Mouse (Mus musculus) G1E-ER4 (cell line): ENCODE results near the gene Klk8. TPM values are rescaled to one million over a fixed set of nuclear protein-coding genes. Genes with fewer than 3 reads are reported as not detected.

Source experiments
- GATA1 ChIP-seq: IDR thresholded peaks from one replicate; pipeline ENCODE4 v1.8.0; 2012; ENCODE audit warnings: low read length, inconsistent platforms
- polyA plus RNA-seq: library from polyadenylated mRNA; stranded (reverse); fragments of >175 nt; gene quantifications from 2 replicates; pipeline ENCODE4 v1.2.3, GENCODE M21; 2012

Klk8 gene
- polyA plus RNA-seq, 1 experiment: not detected

- no peak for TF ChIP-seq GATA1
These were observed 31.6 kb downstream of the Klk8 start for GRCm38 (mm10) chr7:43829006-43829405.

GRCm38 (mm10) chr7:43841701-43842100 lies 44.3 kb downstream of the Klk8 start, which contains the start of gene Klk5:
TSS of gene Klk5 (plus strand) at chr7:43841971.
- no peak for TF ChIP-seq GATA1

- TF ChIP-seq GATA1: no peak
These were observed 46.4 kb downstream of the Klk8 start for GRCm38 (mm10) chr7:43843801-43844200.

- TF ChIP-seq GATA1: no peak
These were observed 54.2 kb downstream of the Klk8 start for GRCm38 (mm10) chr7:43851616-43852015.

Other genes with a start within 250 kb of the Klk8 start
- gene Zfp658, start 235.3 kb upstream of the Klk8 start, polyA plus RNA-seq: 0.09 and 0.15 TPM in 2 replicates
- 0.09 and 0.12 TPM in 2 replicates for gene Zfp719, start 218.0 kb upstream of the Klk8 start, polyA plus RNA-seq
- not detected in 2 replicates for gene Zfp819, start 190.4 kb upstream of the Klk8 start, polyA plus RNA-seq
- not detected in 2 replicates for gene Ceacam18, start 162.9 kb upstream of the Klk8 start, polyA plus RNA-seq
- not detected in 2 replicates for gene Siglece, start 137.4 kb upstream of the Klk8 start, polyA plus RNA-seq
- gene Ctu1, start 125.6 kb upstream of the Klk8 start, polyA plus RNA-seq: 25.2 and 33.9 TPM in 2 replicates
- gene Klk14, start 107.2 kb upstream of the Klk8 start, polyA plus RNA-seq: not detected in 2 replicates
- gene Klk13, start 85.0 kb upstream of the Klk8 start, polyA plus RNA-seq: not detected in 2 replicates
- gene Klk12, start 28.7 kb upstream of the Klk8 start, polyA plus RNA-seq: not detected in 2 replicates
- not detected in 2 replicates for gene Klk11, start 23.0 kb upstream of the Klk8 start, polyA plus RNA-seq
- gene Klk10, start 16.5 kb upstream of the Klk8 start, polyA plus RNA-seq: not detected in 2 replicates
- not detected in 2 replicates for gene Klk9, start 5.7 kb upstream of the Klk8 start, polyA plus RNA-seq
- gene Klk7, start 13.7 kb downstream of the Klk8 start, polyA plus RNA-seq: not detected in 2 replicates
- not detected in 2 replicates for gene Klk6, start 26.9 kb downstream of the Klk8 start, polyA plus RNA-seq
- gene Klk5, start 44.4 kb downstream of the Klk8 start, polyA plus RNA-seq: not detected in 2 replicates
- not detected in 2 replicates for gene Klk4, start 83.6 kb downstream of the Klk8 start, polyA plus RNA-seq
- gene Klk15, start 136.2 kb downstream of the Klk8 start, polyA plus RNA-seq: not detected in 2 replicates
- gene Klk1b8, start 153.1 kb downstream of the Klk8 start, polyA plus RNA-seq: not detected in 2 replicates
- not detected in 2 replicates for gene Klk1b1, start 169.2 kb downstream of the Klk8 start, polyA plus RNA-seq
- gene Klk1b9, start 178.5 kb downstream of the Klk8 start, polyA plus RNA-seq: not detected in 2 replicates
- not detected in 2 replicates for gene Klk1b11, start 198.3 kb downstream of the Klk8 start, polyA plus RNA-seq
- gene Klk1b26, start 214.6 kb downstream of the Klk8 start, polyA plus RNA-seq: not detected in 2 replicates